Mouse (Mus musculus) forebrain, embryonic 14.5 days (tissue): ENCODE measurements around the gene Kat2b. TPM values are rescaled to one million over a fixed set of nuclear protein-coding genes. Genes with fewer than 3 reads are reported as not detected.
A peak's percentile ranks its signal among the peaks of the same experiment; 100 is the strongest.

Experiments used
- ATAC-seq: fragments of 200-750 bp; cut with Nextera tagmentation; 2 replicates; pipeline ENCODE4 v1.8.0; 2017; ENCODE audit warnings: mild to moderate bottlenecking, moderate library complexity
- DNase-seq: peaks from one replicate; pipeline ENCODE4 v3.0.0-alpha.2; 2015; ENCODE audit warnings: low spot score
- H3K27ac ChIP-seq: fragments of 300-500 bp; sonication (generic); 2 replicates; pipeline ENCODE4 v1.5.1; 2014; ENCODE audit warnings: low read depth, mild to moderate bottlenecking, control low read depth, low read length, moderate library complexity
- H3K27me3 ChIP-seq: fragments of 300-500 bp; sonication (generic); replicated peaks from 2 replicates; pipeline ENCODE4 v1.6.1; 2014; ENCODE audit warnings: low read length, control low read depth, mixed read lengths; ENCODE audit not compliant: control insufficient read depth, insufficient read depth
- H3K36me3 ChIP-seq: fragments of 300-500 bp; sonication (generic); 2 replicates; pipeline ENCODE4 v1.6.1; 2014; ENCODE audit warnings: low read length, control low read depth; ENCODE audit not compliant: control insufficient read depth, insufficient read depth
- H3K4me1 ChIP-seq: fragments of 300-500 bp; sonication (generic); 2 replicates; pipeline ENCODE4 v1.6.1; 2014; ENCODE audit warnings: antibody characterized with exemption, low read length, control low read depth; ENCODE audit not compliant: control insufficient read depth, insufficient read depth
- H3K4me2 ChIP-seq: fragments of 300-500 bp; sonication (generic); 2 replicates; pipeline ENCODE4 v1.6.1; 2014; ENCODE audit warnings: mild to moderate bottlenecking, control low read depth, low read length
- H3K4me3 ChIP-seq: fragments of 300-500 bp; sonication (generic); 2 replicates; pipeline ENCODE4 v1.5.1; 2014; ENCODE audit warnings: low read depth, low read length, control low read depth
- H3K9ac ChIP-seq: fragments of 300-500 bp; sonication (generic); 2 replicates; pipeline ENCODE4 v1.6.1; 2014; ENCODE audit warnings: mild to moderate bottlenecking, low read length, control low read depth, moderate library complexity
- H3K9me3 ChIP-seq: fragments of 300-500 bp; sonication (generic); replicated peaks from 2 replicates; pipeline ENCODE4 v1.6.1; 2016; ENCODE audit warnings: low read length, control low read depth, mixed read lengths; ENCODE audit not compliant: control insufficient read depth
- WGBS: fragments of 180-500 bp; shearing (Covaris S2); extraction: QIAGEN DNeasy Blood & Tissue Kit; methylation state at CpG from one replicate; pipeline ENCODE4 v1.1.7; 2014; 5-methylcytosine and 5-hydroxymethylcytosine counted together
- polyA plus RNA-seq: library from polyadenylated mRNA; unstranded; fragments of >200 nt; fragmentation: Nextera tagmentation; extraction: Ambion mirVana; gene quantifications from 2 replicates; pipeline ENCODE4 v1.2.1, GENCODE M21; 2014

The Kat2b gene
- polyA plus RNA-seq, 1 experiment from 2014 or later: 6.4 TPM

DNA sequence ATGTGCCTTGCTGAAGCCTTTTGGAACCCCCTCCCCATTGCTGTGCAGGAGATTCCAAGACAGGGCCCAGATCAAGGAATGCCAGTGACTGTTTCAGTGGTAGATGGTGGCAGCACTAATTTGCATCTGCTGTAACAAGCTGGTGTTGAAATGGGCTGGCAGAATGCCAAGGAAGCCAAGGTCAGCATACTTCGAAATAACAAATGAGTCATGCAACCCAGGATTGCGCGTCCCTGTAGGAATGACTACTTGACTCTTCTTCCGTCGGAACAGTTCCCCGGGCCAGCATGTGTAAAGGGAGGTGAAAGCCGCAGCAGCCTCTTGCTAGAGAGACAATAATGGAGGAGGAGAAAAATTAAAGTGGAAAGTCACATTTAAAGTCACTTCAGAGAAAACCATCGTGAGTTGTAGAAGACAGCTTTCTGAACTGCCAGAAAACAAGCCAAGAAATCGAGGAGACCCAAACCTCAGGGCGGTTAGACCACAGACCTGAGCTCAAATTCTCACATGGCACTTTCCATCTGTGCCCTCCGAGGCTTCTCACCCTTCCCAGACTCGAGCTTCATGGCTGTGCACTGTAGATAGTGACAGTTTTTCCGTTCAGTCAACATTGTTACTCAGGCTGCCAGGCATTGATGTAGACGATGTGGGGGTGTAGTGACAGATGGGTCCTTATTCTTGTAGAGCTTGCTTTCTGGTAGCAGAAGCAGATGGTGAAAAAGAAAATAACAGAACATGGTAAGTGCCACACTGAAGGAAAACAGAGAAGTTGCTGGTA lies 20.6 kb downstream of the Kat2b start:
- no peak overlapping the region for H3K4me3 ChIP-seq
- H3K4me1 ChIP-seq: peaks cover 15% of the 10 kb centered on the region
- 53% methylated on average over 14 of the region's 14 CpGs for WGBS
- no peaks in the 10 kb centered on the region for H3K36me3 ChIP-seq
- H3K9ac ChIP-seq: no peak overlapping the region
- DNase-seq: peak; percentile 94
- H3K27ac ChIP-seq: peak overlapping the region; percentile 70; the same call in 1 of the 2 replicates
- ATAC-seq: peak; percentile 96
- no peaks in the 10 kb centered on the region for H3K27me3 ChIP-seq
- 0 out of 2 replicates have a peak overlapping the region, but pooled peaks have one; percentile 10 for H3K4me2 ChIP-seq
- no peaks in the 10 kb centered on the region for H3K9me3 ChIP-seq

DNA sequence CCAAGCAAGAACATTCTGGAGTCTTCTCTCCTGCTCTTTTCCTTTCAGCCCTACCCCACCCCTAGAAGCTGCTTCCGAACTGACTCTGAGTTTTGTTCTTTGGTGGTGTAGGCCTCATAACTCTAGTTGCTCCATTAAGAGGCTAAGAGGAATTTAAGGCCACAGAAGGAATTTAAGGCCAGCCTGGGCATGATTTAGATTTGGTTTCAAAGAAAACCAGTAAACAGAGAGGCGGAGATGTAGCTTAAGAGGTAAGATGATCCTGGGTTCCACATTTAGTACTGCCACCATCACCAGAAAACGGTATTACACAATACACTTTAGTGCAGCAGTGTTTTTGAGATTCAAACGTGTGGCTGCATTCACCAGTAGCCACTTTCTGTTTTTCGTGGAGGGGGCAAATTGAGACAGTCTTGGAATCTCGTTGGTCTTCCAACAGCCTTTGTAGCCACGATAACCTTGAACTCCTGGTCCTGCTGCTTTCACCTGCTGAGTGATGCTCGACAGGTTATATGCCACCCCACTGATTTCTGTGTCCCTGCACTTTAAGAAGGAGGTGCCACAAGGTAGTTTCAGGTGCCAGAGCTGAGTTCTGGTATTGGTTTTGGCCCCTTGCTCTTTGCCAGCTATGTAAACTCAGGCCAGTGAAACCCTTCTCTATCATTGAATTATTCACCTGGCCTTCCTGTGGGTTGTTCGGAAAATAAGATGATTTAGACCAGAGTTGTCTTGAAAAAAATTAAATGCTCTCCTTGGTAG lies 21.6 kb downstream of the Kat2b start:
- Histone ChIP-seq H3K36me3 (no peaks in the 10 kb centered on the region), H3K4me1 (peaks cover 15% of the 10 kb centered on the region), H3K27me3 (no peaks in the 10 kb centered on the region), H3K27ac (0 out of 2 replicates have a peak overlapping the region, but pooled peaks have one; percentile 46), H3K4me2 (no peak overlapping the region), H3K9me3 (no peaks in the 10 kb centered on the region), H3K4me3 (no peak overlapping the region), H3K9ac (no peak overlapping the region)
- 87% methylated on average over 9 of the region's 9 CpGs for WGBS
- ATAC-seq: no peak
- no peak for DNase-seq

DNA sequence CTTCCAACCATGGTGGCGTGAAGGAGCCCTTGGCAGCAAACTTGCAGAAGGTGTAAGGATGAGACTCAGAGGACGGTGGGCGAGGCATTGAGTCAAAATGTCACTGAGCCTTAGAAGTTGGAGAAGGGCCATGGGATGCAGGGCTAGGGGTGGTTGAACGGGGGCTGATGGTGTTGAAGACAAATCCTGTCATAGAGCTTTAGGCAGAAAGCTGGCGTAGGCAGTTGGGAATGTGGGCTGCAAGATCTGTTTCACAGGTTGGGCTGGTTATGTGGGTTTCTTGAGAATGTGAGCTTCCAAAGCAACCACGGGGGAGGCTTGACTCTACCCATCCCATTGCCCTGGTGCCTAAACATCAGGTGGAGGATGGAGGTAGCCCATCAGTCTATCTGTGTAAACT lies 23.4 kb downstream of the Kat2b start:
- H3K27me3 ChIP-seq: no peaks in the 10 kb centered on the region
- no peaks in the 10 kb centered on the region for H3K9me3 ChIP-seq
- WGBS: 91% methylated on average over 6 of the region's 6 CpGs
- DNase-seq (no peak), ATAC-seq (no peak)
- H3K4me2 ChIP-seq: no peak overlapping the region
- H3K27ac ChIP-seq: no peak overlapping the region
- no peak overlapping the region for H3K9ac ChIP-seq
- no peak overlapping the region for H3K4me3 ChIP-seq
- no peaks in the 10 kb centered on the region for H3K36me3 ChIP-seq
- H3K4me1 ChIP-seq: peaks cover 15% of the 10 kb centered on the region

DNA sequence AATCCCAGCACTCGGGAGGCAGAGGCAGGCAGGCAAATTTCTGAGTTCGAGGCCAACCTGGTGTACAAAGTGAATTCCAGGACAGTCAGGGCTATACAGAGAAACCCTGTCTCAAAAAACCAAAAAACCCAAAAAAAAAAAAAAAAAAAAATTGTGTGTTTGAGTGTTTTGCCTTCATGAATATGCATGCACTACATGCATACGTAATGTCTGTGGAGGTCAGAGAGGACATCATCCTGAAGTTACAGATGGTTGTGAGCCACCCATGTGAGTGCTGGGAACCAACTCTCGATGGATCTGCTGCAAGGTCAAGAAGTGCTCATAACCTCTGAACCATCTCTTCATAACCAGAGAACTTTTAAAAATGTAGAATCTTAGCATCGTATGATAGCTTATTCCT lies 25.2 kb downstream of the Kat2b start:
- Histone ChIP-seq H3K9me3 (no peaks in the 10 kb centered on the region), H3K4me1 (peaks cover 17% of the 10 kb centered on the region), H3K4me2 (no peak overlapping the region), H3K27me3 (no peaks in the 10 kb centered on the region), H3K27ac (no peak overlapping the region), H3K36me3 (no peaks in the 10 kb centered on the region), H3K9ac (no peak overlapping the region), H3K4me3 (no peak overlapping the region)
- ATAC-seq: no peak
- 89% methylated on average over 5 of the region's 5 CpGs for WGBS
- DNase-seq: no peak

DNA sequence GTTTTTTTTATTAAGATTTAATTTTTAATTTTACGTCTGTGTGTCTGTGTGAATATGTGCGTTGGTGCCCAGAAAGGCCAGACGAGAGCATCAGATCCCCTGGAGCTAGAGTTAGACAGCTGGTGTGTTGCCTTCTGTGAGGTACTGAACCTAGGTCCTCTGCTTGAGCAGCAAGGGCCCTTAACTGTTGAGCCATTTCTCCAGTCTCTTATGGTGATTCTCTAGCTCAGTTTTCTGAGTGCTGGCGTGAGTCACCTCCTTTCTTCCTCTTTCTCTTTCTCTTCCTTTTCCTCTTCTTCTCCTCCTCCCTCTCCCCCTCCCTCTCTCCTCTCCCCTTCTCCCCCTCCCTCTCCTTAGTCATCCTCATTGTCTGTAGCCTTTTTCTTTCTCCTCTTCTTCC lies 27.9 kb downstream of the Kat2b start:
- no peaks in the 10 kb centered on the region for H3K9me3 ChIP-seq
- 85% methylated on average over 4 of the region's 4 CpGs for WGBS
- H3K27me3 ChIP-seq: no peaks in the 10 kb centered on the region
- no peak for ATAC-seq
- H3K27ac ChIP-seq: no peak overlapping the region
- no peak overlapping the region for H3K9ac ChIP-seq
- no peaks in the 10 kb centered on the region for H3K36me3 ChIP-seq
- peaks cover 7% of the 10 kb centered on the region for H3K4me1 ChIP-seq
- H3K4me2 ChIP-seq: no peak overlapping the region
- no peak overlapping the region for H3K4me3 ChIP-seq
- DNase-seq: no peak

DNA sequence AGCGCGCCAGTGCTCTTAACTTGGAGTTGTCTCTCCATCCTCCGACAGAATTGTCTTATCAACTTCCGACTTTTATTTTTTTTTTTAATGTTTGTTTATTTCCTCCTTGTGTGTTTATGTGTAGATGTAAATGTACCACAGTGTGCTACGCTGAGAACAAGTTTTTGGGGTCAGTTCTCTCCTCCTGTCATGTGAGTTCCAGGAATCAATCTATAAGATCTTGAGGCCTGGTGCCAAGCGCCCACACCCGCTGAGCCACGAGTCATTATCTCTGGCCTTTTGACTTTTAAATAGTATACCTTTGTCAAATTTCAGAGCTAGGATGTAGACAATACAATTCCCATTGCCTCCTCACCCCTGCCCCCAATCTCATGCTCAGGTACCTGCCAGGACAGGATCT lies 28.9 kb downstream of the Kat2b start:
- Histone ChIP-seq H3K4me2 (no peak overlapping the region), H3K27me3 (no peaks in the 10 kb centered on the region), H3K27ac (peak overlapping the region; percentile 58; the same call in 1 of the 2 replicates), H3K9ac (no peak overlapping the region), H3K4me3 (no peak overlapping the region), H3K9me3 (no peaks in the 10 kb centered on the region), H3K4me1 (peaks cover 7% of the 10 kb centered on the region), H3K36me3 (no peaks in the 10 kb centered on the region)
- ATAC-seq (no peak), DNase-seq (no peak)
- WGBS: 90% methylated on average over 8 of the region's 8 CpGs

DNA sequence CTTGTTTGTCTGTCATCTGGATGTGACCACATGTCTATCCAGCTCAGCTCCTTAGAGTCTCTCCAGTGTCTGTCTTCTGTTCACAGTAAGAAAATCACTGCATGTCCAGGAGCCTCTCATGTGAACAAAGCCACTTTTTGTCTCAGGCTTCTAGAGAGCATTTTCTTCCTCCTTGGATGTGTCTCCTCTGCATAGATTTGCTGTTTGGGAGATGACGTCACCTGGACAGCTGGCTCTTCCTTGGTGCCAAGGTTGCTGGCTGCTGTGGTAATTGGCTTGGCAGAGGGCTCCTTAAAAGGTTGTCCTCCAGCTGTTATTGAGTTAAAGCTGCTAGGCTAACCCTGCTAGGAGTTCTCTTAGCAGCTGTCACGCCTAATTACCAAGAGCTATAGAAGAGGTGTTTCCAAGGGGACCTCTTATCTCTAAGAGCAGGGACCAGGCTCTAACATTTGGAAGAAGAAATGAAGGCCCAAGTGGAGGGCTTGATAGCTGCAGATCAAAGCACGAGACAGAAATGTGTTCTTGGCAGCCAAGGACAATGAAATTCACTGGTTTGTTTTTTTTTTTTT lies 29.7 kb downstream of the Kat2b start:
- WGBS: 18% methylated on average over 3 of the region's 3 CpGs
- ATAC-seq: peak; percentile 81

DNA sequence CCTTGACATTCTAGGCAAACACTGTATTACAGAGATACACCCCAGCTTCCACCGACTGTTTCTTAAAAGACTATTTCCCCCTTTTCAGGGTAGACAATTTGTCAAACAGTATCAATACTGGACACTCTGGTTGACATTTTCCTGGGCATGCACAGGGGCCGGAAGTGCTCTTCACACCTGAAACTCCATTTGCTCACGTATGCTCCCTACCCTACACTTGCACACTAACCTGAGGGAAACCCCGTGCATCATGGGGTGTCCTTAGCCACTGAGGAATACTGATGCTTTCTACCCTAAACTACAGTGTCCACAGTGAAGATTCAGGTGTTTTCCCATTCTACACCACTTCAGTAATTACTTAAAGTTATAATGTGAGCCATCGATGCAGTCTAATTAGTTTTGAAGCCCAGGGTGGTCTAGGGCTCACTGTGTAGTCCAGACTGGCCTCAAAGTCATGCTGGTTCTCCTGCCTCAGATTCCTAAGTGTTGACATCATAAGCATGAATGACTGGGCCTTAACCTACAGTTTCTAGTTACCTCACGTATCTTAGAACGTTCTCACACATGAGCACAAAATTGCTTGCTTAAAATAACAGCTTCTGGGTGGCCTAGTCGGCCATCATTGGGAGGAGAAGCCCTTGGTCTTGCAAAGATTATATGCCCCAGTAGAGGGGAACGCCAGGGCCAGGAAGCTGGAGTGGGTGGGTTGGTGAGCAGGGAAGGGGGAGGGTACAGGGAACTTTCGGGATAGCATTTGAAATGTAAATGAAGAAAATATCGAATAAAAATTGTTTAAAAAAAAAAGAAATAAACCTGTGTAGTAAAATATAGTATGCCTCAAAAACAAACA lies 30.5 kb downstream of the Kat2b start:
- no peak overlapping the region for H3K4me3 ChIP-seq
- no peaks in the 10 kb centered on the region for H3K27me3 ChIP-seq
- no peak overlapping the region for H3K9ac ChIP-seq
- peaks cover 7% of the 10 kb centered on the region for H3K4me1 ChIP-seq
- DNase-seq: no peak
- H3K4me2 ChIP-seq: no peak overlapping the region
- no peaks in the 10 kb centered on the region for H3K9me3 ChIP-seq
- WGBS: 87% methylated on average over 11 of the region's 11 CpGs
- H3K36me3 ChIP-seq: no peaks in the 10 kb centered on the region
- ATAC-seq: no peak
- 0 out of 2 replicates have a peak overlapping the region, but pooled peaks have one; percentile 70 for H3K27ac ChIP-seq

More for the DNA sequence above, 29.7 kb downstream of the Kat2b start:
- no peaks in the 10 kb centered on the region for H3K27me3 ChIP-seq
- peak overlapping the region; percentile 70 for H3K27ac ChIP-seq
- peak; percentile 78 for DNase-seq
- H3K4me2 ChIP-seq: no peak overlapping the region
- H3K36me3 ChIP-seq: no peaks in the 10 kb centered on the region
- no peaks in the 10 kb centered on the region for H3K9me3 ChIP-seq
- H3K4me3 ChIP-seq: no peak overlapping the region
- no peak overlapping the region for H3K9ac ChIP-seq
- H3K4me1 ChIP-seq: peaks cover 7% of the 10 kb centered on the region
